Mouse (Mus musculus) MEL (cell line): ENCODE measurements at regions not wholly inside any gene's neighbourhood (a gene's known extent, or its start where the extent isn't known, plus 50 kb on each side); places are given as distances from the start of the nearest gene placed in this dataset.

Experiments
- CTCF ChIP-seq, 3 experiments: IDR thresholded peaks in 2 of 3; conservative IDR thresholded peaks in 1 of 3; 2 replicates each; pipeline ENCODE4 v1.5.1; 2011 to 2012; ENCODE audit warnings: low read length in 3 of 3, low read depth in 2 of 3, mild to moderate bottlenecking in 2 of 3, improper control_type of control experiment in 1 of 3, inconsistent platforms in 1 of 3, mixed read lengths in 1 of 3, moderate library complexity in 1 of 3; ENCODE audit not compliant: control insufficient read depth in 1 of 3, insufficient read depth in 1 of 3, poor library complexity in 1 of 3, severe bottlenecking in 1 of 3
- MYC ChIP-seq: IDR thresholded peaks from 2 replicates; pipeline ENCODE4 v1.6.1; 2011; ENCODE audit warnings: low read depth, mild to moderate bottlenecking, low read length, improper control_type of control experiment, moderate library complexity
- NRF1 ChIP-seq: IDR thresholded peaks from 2 replicates; pipeline ENCODE4 v1.6.1; 2014; ENCODE audit warnings: low read depth, mild to moderate bottlenecking, inconsistent platforms, low read length, improper control_type of control experiment, moderate library complexity; ENCODE audit not compliant: poor library complexity, insufficient read depth, severe bottlenecking

GRCm38 (mm10) chr9:51598706-51599105 lies 166.4 kb upstream of the Arhgap20 start:
- TF ChIP-seq CTCF (IDR thresholded peaks at IDR 0.05 in 2 of 3, conservative IDR thresholded peaks at IDR 0.05 in 1 of 3; ENCODE audit: control insufficient read depth in 1 of 3, insufficient read depth in 1 of 3, low read depth in 2 of 3, low read length in 3 of 3, poor library complexity in 1 of 3, severe bottlenecking in 1 of 3) (no peak), MYC (no peak), NRF1 (no peak)
